Mouse (Mus musculus): ENCODE results near the gene Gm5771. TPM values are rescaled to one million over a fixed set of nuclear protein-coding genes. Genes with fewer than 3 reads are reported as not detected.
"Not testable (repeated sequence)": the region's sequence is repeated elsewhere in the genome, so short reads cannot be mapped to it uniquely, and the experiment has no call there.

Gm5771 gene
- not detected for polyA plus RNA-seq (2012; fragmentation: generic; extraction: Trizol)
- long read RNA-seq, experiment 1, result 0 reads
- long read RNA-seq, experiment 2, result 0 reads

- not testable (repeated sequence) for H3K27me3 ChIP-seq (ENCODE audit: control insufficient read depth, insufficient read depth, insufficient read length)
Measured at GRCm38 (mm10) chr6:41392056-41392455, at the start of gene Gm5771. Gene Gm5771, plus strand, starts transcription at chr6:41392356.

GRCm38 (mm10) chr6:41353932-41354331 is 38.2 kb upstream of the Gm5771 start, which contains the start of gene Try10:
Gene Try10, plus strand, starts transcription at chr6:41354105.
- Histone ChIP-seq H3K79me2 (ENCODE audit: control insufficient read depth, insufficient read depth) (no peaks in the 10 kb centered on the region), H3ac (ENCODE audit: control insufficient read depth, insufficient read length, low read depth) (no peak within 1 kb of the TSS), H3K27me3 (ENCODE audit: control insufficient read depth, insufficient read depth, insufficient read length) (no peaks in the 10 kb centered on the region), H3K79me3 (ENCODE audit: low read depth) (no peaks in the 10 kb centered on the region), H3K4me3 (ENCODE audit: insufficient read depth, poor library complexity, severe bottlenecking) (no peak within 1 kb of the TSS), H3K36me3 (ENCODE audit: control insufficient read depth, insufficient read depth) (no peaks in the 10 kb centered on the region)
- TF ChIP-seq FOSL1 (IDR thresholded peaks at IDR 0.05; ENCODE audit: insufficient read depth, low read length, poor library complexity, severe bottlenecking) (no peak), USF1 (IDR thresholded peaks at IDR 0.05; ENCODE audit: low read depth) (no peak), MYOG (IDR thresholded peaks at IDR 0.05; ENCODE audit: control insufficient read depth, extremely low read depth, insufficient read length) (no peak), MAX (IDR thresholded peaks at IDR 0.05) (no peak), CTCF (IDR thresholded peaks at IDR 0.05; ENCODE audit: control insufficient read depth, insufficient read depth, insufficient read length) (no peak), MYOD1 (IDR thresholded peaks at IDR 0.05; ENCODE audit: control insufficient read depth, insufficient read length, low read depth) (no peak), CEBPB (IDR thresholded peaks at IDR 0.05; ENCODE audit: low read depth) (no peak)

More at GRCm38 (mm10) chr6:41392056-41392455, at the start of gene Gm5771:
- not testable (repeated sequence) for H3K79me2 ChIP-seq (ENCODE audit: control insufficient read depth, insufficient read depth); H3K36me3 ChIP-seq (ENCODE audit: control insufficient read depth, insufficient read depth); H3K79me3 ChIP-seq (ENCODE audit: low read depth); H3ac ChIP-seq (ENCODE audit: control insufficient read depth, insufficient read length, low read depth); H3K4me3 ChIP-seq (ENCODE audit: insufficient read depth, poor library complexity, severe bottlenecking)

- not testable (repeated sequence) for H3K36me3 ChIP-seq (ENCODE audit: control insufficient read depth, insufficient read depth); H3K79me3 ChIP-seq (ENCODE audit: low read depth); H3ac ChIP-seq (ENCODE audit: control insufficient read depth, insufficient read length, low read depth); H3K27me3 ChIP-seq (ENCODE audit: control insufficient read depth, insufficient read depth, insufficient read length); H3K79me2 ChIP-seq (ENCODE audit: control insufficient read depth, insufficient read depth); H3K4me3 ChIP-seq (ENCODE audit: insufficient read depth, poor library complexity, severe bottlenecking)
Measured at GRCm38 (mm10) chr6:41373772-41374171, 18.4 kb upstream of the Gm5771 start.

GRCm38 (mm10) chr6:41377578-41377977 is 14.6 kb upstream of the Gm5771 start, which contains the start of gene Prss3:
Gene Prss3, minus strand, starts transcription at chr6:41377678.
- H3K79me2 ChIP-seq (ENCODE audit: control insufficient read depth, insufficient read depth); H3ac ChIP-seq (ENCODE audit: control insufficient read depth, insufficient read length, low read depth); H3K36me3 ChIP-seq (ENCODE audit: control insufficient read depth, insufficient read depth); H3K4me3 ChIP-seq (ENCODE audit: insufficient read depth, poor library complexity, severe bottlenecking); H3K27me3 ChIP-seq (ENCODE audit: control insufficient read depth, insufficient read depth, insufficient read length); H3K79me3 ChIP-seq (ENCODE audit: low read depth): not testable (repeated sequence)

- H3K79me2 ChIP-seq (ENCODE audit: control insufficient read depth, insufficient read depth), result no peaks in the 10 kb centered on the region
- H3ac ChIP-seq (ENCODE audit: control insufficient read depth, insufficient read length, low read depth), result no peak overlapping the region
- no peaks in the 10 kb centered on the region for H3K79me3 ChIP-seq (ENCODE audit: low read depth)
- H3K36me3 ChIP-seq (ENCODE audit: control insufficient read depth, insufficient read depth), result no peaks in the 10 kb centered on the region
- no peak overlapping the region for H3K4me3 ChIP-seq (ENCODE audit: insufficient read depth, poor library complexity, severe bottlenecking)
- no peaks in the 10 kb centered on the region for H3K27me3 ChIP-seq (ENCODE audit: control insufficient read depth, insufficient read depth, insufficient read length)
- no peak for TF ChIP-seq MYOG (IDR thresholded peaks at IDR 0.05; ENCODE audit: control insufficient read depth, extremely low read depth, insufficient read length)
Measured at GRCm38 (mm10) chr6:41386781-41387180, 5.4 kb upstream of the Gm5771 start.

GRCm38 (mm10) chr6:41391640-41392039 is 516 bp upstream of the Gm5771 start:
- H3K36me3 ChIP-seq (ENCODE audit: control insufficient read depth, insufficient read depth); H3K79me2 ChIP-seq (ENCODE audit: control insufficient read depth, insufficient read depth); H3K79me3 ChIP-seq (ENCODE audit: low read depth); H3K27me3 ChIP-seq (ENCODE audit: control insufficient read depth, insufficient read depth, insufficient read length); H3K4me3 ChIP-seq (ENCODE audit: insufficient read depth, poor library complexity, severe bottlenecking); H3ac ChIP-seq (ENCODE audit: control insufficient read depth, insufficient read length, low read depth): not testable (repeated sequence)

GRCm38 (mm10) chr6:41442261-41442660 is 50.1 kb downstream of the Gm5771 start:
- not testable (repeated sequence) for H3ac ChIP-seq (ENCODE audit: control insufficient read depth, insufficient read length, low read depth); H3K79me3 ChIP-seq (ENCODE audit: low read depth)

GRCm38 (mm10) chr6:41446045-41446444 is 53.9 kb downstream of the Gm5771 start, which contains the start of gene Gm10334:
Gene Gm10334, minus strand, starts transcription at chr6:41446145.
- not testable (repeated sequence) for H3K4me3 ChIP-seq (ENCODE audit: insufficient read depth, poor library complexity, severe bottlenecking); H3K27me3 ChIP-seq (ENCODE audit: control insufficient read depth, insufficient read depth, insufficient read length); H3K79me2 ChIP-seq (ENCODE audit: control insufficient read depth, insufficient read depth); H3K79me3 ChIP-seq (ENCODE audit: low read depth); H3ac ChIP-seq (ENCODE audit: control insufficient read depth, insufficient read length, low read depth); H3K36me3 ChIP-seq (ENCODE audit: control insufficient read depth, insufficient read depth)

More at GRCm38 (mm10) chr6:41442261-41442660, 50.1 kb downstream of the Gm5771 start:
- not testable (repeated sequence) for H3K4me3 ChIP-seq (ENCODE audit: insufficient read depth, poor library complexity, severe bottlenecking); H3K27me3 ChIP-seq (ENCODE audit: control insufficient read depth, insufficient read depth, insufficient read length); H3K79me2 ChIP-seq (ENCODE audit: control insufficient read depth, insufficient read depth); H3K36me3 ChIP-seq (ENCODE audit: control insufficient read depth, insufficient read depth)

Other genes starting within 250 kb of the Gm5771 start
- gene Try4, start 90.1 kb upstream of the Gm5771 start, polyA plus RNA-seq (2012; fragmentation: generic; extraction: Trizol), result not detected
- gene Try5, start 75.5 kb upstream of the Gm5771 start, polyA plus RNA-seq (2012; fragmentation: generic; extraction: Trizol), result not detected
- gene Try10, start 38.3 kb upstream of the Gm5771 start, polyA plus RNA-seq (2012; fragmentation: generic; extraction: Trizol), result not detected
- not detected for gene Prss3, start 14.7 kb upstream of the Gm5771 start, polyA plus RNA-seq (2012; fragmentation: generic; extraction: Trizol)
- gene Gm10334, start 53.8 kb downstream of the Gm5771 start, polyA plus RNA-seq (2012; fragmentation: generic; extraction: Trizol), result not detected
- gene Prss1, start 66.6 kb downstream of the Gm5771 start, polyA plus RNA-seq (2012; fragmentation: generic; extraction: Trizol), result not detected
- 0.77 TPM for gene Prss2, start 129.4 kb downstream of the Gm5771 start, polyA plus RNA-seq (2012; fragmentation: generic; extraction: Trizol)
- 13.0 TPM for gene Ephb6, start 213.1 kb downstream of the Gm5771 start, polyA plus RNA-seq (2012; fragmentation: generic; extraction: Trizol)
- 0.09 TPM for gene Trpv6, start 244.0 kb downstream of the Gm5771 start, polyA plus RNA-seq (2012; fragmentation: generic; extraction: Trizol)

All from C2C12 (cell line).